Mouse (Mus musculus): Measurements from ENCODE around the gene Fut8.

The Fut8 gene

GRCm38 (mm10) chr12:77237950-77238530 is at the start of gene Fut8:
TSS of gene Fut8 (plus strand) at chr12:77238125.
- in situ Hi-C loops (cut with MboI, MseI): loop anchor here (10.0 kb wide), 1 partner anchor 183 kb away; no protein-coding TSS in a partner anchor

GRCm38 (mm10) chr12:77189161-77189560 is 48.8 kb upstream of the Fut8 start:
- in situ Hi-C loops (cut with MboI, MseI): no loop called here

GRCm38 (mm10) chr12:77189933-77190446 is 47.9 kb upstream of the Fut8 start:
- in situ Hi-C loops (cut with MboI, MseI): no loop called here

GRCm38 (mm10) chr12:77191478-77192271 is 46.2 kb upstream of the Fut8 start:
- in situ Hi-C loops (cut with MboI, MseI): no loop called here

- in situ Hi-C loops (cut with MboI, MseI): no loop called here
These were observed 45.2 kb upstream of the Fut8 start for GRCm38 (mm10) chr12:77192714-77193113.

- in situ Hi-C loops (cut with MboI, MseI): no loop called here
These were observed 44.7 kb upstream of the Fut8 start for GRCm38 (mm10) chr12:77193225-77193716.

GRCm38 (mm10) chr12:77195044-77195443 is 42.9 kb upstream of the Fut8 start:
- in situ Hi-C loops (cut with MboI, MseI): no loop called here

- in situ Hi-C loops (cut with MboI, MseI): no loop called here
These were observed 41.3 kb upstream of the Fut8 start for GRCm38 (mm10) chr12:77196529-77197095.

- in situ Hi-C loops (cut with MboI, MseI): no loop called here
These were observed 40.8 kb upstream of the Fut8 start for GRCm38 (mm10) chr12:77197121-77197599.

GRCm38 (mm10) chr12:77198253-77198652 is 39.7 kb upstream of the Fut8 start:
- in situ Hi-C loops (cut with MboI, MseI): no loop called here

- in situ Hi-C loops (cut with MboI, MseI): loop anchor here (5.0 kb wide), 1 partner anchor 89 kb away; no protein-coding TSS in a partner anchor
These were observed 36.3 kb upstream of the Fut8 start for GRCm38 (mm10) chr12:77201461-77202143.

GRCm38 (mm10) chr12:77203136-77203535 is 34.8 kb upstream of the Fut8 start:
- in situ Hi-C loops (cut with MboI, MseI): loop anchor here (5.0 kb wide), 1 partner anchor 91 kb away; no protein-coding TSS in a partner anchor

GRCm38 (mm10) chr12:77206852-77207251 is 31.1 kb upstream of the Fut8 start:
- in situ Hi-C loops (cut with MboI, MseI): no loop called here

- in situ Hi-C loops (cut with MboI, MseI): no loop called here
These were observed 29.9 kb upstream of the Fut8 start for GRCm38 (mm10) chr12:77208056-77208455.

GRCm38 (mm10) chr12:77208576-77209180 is 29.2 kb upstream of the Fut8 start:
- in situ Hi-C loops (cut with MboI, MseI): no loop called here

- in situ Hi-C loops (cut with MboI, MseI): no loop called here
These were observed 26.2 kb upstream of the Fut8 start for GRCm38 (mm10) chr12:77211695-77212208.

- in situ Hi-C loops (cut with MboI, MseI): no loop called here
These were observed 23.9 kb upstream of the Fut8 start for GRCm38 (mm10) chr12:77213896-77214564.

GRCm38 (mm10) chr12:77214565-77214909 is 23.4 kb upstream of the Fut8 start:
- in situ Hi-C loops (cut with MboI, MseI): no loop called here

GRCm38 (mm10) chr12:77216511-77217192 is 21.3 kb upstream of the Fut8 start:
- in situ Hi-C loops (cut with MboI, MseI): no loop called here

GRCm38 (mm10) chr12:77220616-77221015 is 17.3 kb upstream of the Fut8 start:
- in situ Hi-C loops (cut with MboI, MseI): no loop called here

Data from regulatory T cell (primary cell).